Mouse (Mus musculus) olfactory bulb, adult 2 months (tissue): ENCODE data around the gene Igsf21. TPM values are rescaled to one million over a fixed set of nuclear protein-coding genes. Genes with fewer than 3 reads are reported as not detected.

Experiments
- H3K27ac ChIP-seq: fragments of 200-500 bp; 2 replicates; pipeline ENCODE4 v1.5.1; 2012; ENCODE audit warnings: low read depth, low read length; ENCODE audit not compliant: insufficient read depth
- H3K4me1 ChIP-seq: fragments of 200-500 bp; 2 replicates; pipeline ENCODE4 v1.6.1; 2012; ENCODE audit warnings: low read length; ENCODE audit not compliant: control insufficient read depth, insufficient read depth
- H3K4me3 ChIP-seq: fragments of 200-500 bp; 2 replicates; pipeline ENCODE4 v1.5.1; 2012; ENCODE audit warnings: mild to moderate bottlenecking, low read depth, low read length, moderate library complexity; ENCODE audit not compliant: insufficient read depth
- CTCF ChIP-seq: fragments of 200-500 bp; IDR thresholded peaks from 2 replicates; pipeline ENCODE4 v1.5.1; 2012; ENCODE audit warnings: low read depth, mild to moderate bottlenecking, low read length, moderate library complexity; ENCODE audit not compliant: insufficient read depth
- POLR2A ChIP-seq: fragments of 200-500 bp; IDR thresholded peaks from 2 replicates; pipeline ENCODE4 v1.6.1; 2012; ENCODE audit warnings: mild to moderate bottlenecking, low read depth, low read length, moderate library complexity; ENCODE audit not compliant: insufficient read depth
- WGBS: fragments of 180-500 bp; shearing (Covaris S2); methylation state at CpG from one replicate; pipeline ENCODE4 v1.1.7; 2018; 5-methylcytosine and 5-hydroxymethylcytosine counted together
- polyA plus RNA-seq: library from polyadenylated mRNA; stranded (reverse); fragments of >200 nt; gene quantifications from 2 replicates; pipeline ENCODE4 v1.2.4, GENCODE M21; 2012; ENCODE audit warnings: low replicate concordance; ENCODE audit not compliant: missing spikeins, insufficient read depth, insufficient read length

Igsf21 gene
- polyA plus RNA-seq, 1 experiment, result not detected

DNA sequence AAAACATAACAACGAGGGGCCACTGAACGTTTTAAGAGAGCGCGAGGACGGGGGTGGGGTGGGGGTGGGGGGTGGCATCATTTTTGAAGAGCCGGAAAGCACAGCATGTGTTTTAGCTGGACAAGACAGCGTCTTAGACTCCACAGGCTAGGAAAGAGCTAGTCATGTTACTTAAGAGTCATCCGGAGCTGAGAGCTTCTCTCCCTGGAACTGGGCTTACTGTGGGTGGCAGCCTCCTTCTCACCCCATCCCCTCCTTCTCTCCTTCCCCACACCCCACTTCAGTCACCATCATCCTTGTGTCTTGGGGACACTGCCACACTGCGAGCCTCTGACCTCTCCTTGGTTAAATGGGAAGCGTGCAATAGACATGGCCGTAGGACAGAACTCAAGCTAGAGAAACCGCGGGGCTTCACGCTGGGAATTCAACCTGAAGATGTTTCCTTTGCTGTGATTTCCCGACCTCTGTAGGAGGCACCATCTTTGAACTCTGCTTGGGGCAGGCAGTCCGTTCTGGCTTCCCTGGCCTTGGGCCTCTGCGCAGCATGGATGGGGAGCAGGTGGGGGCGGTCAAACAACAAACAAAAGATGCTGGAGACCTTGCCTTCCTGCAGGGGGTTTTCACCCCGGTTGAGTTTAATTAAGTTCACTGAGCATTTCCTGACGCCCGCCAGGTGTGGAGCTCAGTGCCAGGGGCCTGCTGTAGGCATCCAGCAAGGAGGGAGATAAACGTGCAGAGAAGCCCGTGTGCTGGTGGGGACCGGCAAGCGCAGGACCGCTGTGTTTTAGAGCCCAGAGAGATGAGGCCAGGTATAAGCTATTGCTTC, 207.8 kb downstream of the Igsf21 start:
- 21% methylated on average over 26 of the region's 26 CpGs for WGBS
- peaks cover 43% of the 10 kb centered on the region for H3K4me1 ChIP-seq
- H3K27ac ChIP-seq, result peak overlapping the region; percentile 7; the same call in 1 of the 2 replicates
- TF ChIP-seq POLR2A (no peak), CTCF (no peak)
- no peak overlapping the region for H3K4me3 ChIP-seq

DNA sequence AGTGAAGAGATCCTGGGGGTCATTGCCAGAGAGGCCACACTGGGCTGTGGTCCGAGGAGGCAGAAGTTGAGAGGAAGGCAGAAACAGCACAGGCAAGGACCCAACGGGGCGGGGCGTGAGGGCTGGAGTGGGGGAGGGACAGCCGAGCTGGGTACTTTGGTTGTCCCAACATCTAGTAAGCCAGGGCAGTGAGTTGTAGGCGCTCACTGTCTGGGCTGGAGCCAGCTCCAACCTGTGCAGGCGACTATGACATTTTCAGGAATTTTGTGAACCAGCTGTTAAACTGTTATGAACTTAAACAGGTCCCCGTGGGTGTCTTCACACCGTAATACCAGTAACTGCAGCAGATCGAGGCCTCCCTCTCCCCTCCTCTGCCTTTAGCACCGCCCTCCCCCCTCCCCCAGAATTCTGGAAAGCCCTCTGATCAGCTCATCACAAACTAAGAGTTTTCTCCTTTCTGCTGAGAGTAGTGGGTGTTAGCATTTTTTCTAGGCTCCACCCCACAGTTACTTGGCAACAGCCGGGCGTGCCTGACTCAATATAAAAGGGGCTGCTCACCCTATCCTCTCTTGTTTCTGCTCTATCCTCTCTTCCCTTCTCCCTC, 208.7 kb downstream of the Igsf21 start:
- no peak overlapping the region for H3K27ac ChIP-seq
- WGBS, result 11% methylated on average over 13 of the region's 13 CpGs
- TF ChIP-seq POLR2A, result no peak

DNA sequence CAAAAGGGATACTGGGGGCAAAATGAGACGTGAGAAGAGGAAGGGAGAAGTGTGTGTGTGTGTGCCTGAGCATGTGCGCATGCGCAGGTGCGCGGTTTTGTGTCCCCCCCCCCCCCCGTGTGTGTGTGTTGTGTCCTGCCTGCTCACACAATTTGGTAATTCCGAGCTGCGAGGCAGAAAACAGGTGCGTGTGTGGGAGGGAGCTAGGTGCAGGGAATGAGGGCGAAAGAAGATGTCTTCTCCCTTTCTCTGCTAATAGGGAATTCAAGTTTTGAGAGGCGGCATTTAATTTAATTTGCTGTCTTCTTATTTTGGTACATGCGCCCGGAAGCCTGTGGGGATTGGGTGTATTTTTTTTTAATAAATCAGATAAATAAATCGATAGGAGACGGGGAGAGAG, 211.4 kb downstream of the Igsf21 start:
- TF ChIP-seq CTCF (no peak), POLR2A (no peak)
- WGBS, result 54% methylated on average over 15 of the region's 15 CpGs

More for the DNA sequence above, 208.7 kb downstream of the Igsf21 start:
- Histone ChIP-seq H3K4me3 (no peak overlapping the region), H3K4me1 (peaks cover 39% of the 10 kb centered on the region)

DNA sequence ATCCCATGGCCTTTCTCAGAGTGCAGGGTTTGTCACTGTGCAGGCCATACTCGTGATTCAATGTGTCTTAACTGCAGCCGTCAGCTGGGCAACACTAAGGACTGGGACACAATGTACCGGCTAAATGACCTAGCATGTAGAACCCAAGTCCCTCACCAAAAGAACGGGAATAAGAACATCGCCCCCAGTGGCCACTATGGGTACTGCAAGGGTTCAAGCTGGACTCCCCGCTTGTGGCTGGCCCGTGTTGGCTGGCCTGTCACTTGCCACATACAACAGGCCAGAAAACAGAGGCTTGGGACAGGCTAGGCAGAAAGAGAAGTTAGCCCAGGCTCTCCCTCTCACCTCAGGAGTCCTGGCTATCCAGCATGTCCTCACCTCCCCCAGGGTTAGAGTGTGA, 213.2 kb downstream of the Igsf21 start:
- H3K4me1 ChIP-seq, result peaks cover 49% of the 10 kb centered on the region
- no peak for TF ChIP-seq POLR2A
- peak; percentile 84 for TF ChIP-seq CTCF
- WGBS, result 45% methylated on average over 7 of the region's 7 CpGs
- no peak overlapping the region for H3K27ac ChIP-seq
- H3K4me3 ChIP-seq, result no peak overlapping the region

More for the DNA sequence above, 211.4 kb downstream of the Igsf21 start:
- peaks cover 49% of the 10 kb centered on the region for H3K4me1 ChIP-seq
- H3K4me3 ChIP-seq, result no peak overlapping the region
- no peak overlapping the region for H3K27ac ChIP-seq

DNA sequence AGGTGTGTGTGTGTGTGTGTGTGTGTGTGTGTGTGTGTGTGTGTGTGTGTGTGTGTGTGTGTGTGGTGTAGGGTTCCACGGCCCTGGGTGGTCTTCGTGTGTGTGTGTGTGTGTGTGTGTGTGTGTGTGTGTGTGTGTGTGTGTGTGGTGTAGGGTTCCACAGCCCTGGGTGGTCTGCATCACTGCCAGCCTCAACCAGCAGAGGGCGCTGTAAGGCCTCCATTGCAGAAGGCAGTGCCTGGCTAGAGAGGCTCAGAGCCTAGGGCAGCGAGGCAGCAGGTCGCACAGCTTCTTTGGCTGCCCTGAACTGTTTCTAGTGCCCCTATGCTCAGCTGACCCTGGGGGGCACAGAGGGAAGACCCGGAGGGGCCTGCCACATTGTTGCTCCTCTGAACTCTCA, 216.2 kb downstream of the Igsf21 start:
- Histone ChIP-seq H3K4me1 (peaks cover 33% of the 10 kb centered on the region), H3K27ac (peak overlapping the region; percentile 40; the same call in 1 of the 2 replicates), H3K4me3 (no peak overlapping the region)
- TF ChIP-seq CTCF (peak; percentile 86; the same call in 1 of the 2 replicates), POLR2A (no peak)
- WGBS, result 19% methylated on average over 6 of the region's 6 CpGs

DNA sequence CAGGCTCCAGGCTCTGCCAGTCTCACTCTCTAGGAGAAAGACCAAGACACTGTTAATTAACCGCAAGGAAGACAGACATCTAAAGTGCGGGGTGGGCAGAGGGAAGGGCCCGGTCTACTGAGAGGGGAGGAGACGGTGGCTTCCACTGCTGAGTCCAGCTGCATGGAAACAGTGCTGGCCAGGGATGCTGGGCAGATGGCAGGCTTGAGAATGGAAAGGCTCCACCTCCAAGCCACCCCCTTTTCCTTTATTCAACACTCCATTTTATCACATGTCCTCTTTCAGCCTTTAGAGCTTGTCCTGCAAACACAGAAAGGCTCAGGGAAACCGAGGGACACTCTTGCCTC, 216.6 kb downstream of the Igsf21 start:
- 15% methylated on average over 5 of the region's 5 CpGs for WGBS
- Histone ChIP-seq H3K27ac (peak overlapping the region; percentile 55; the same call in 1 of the 2 replicates), H3K4me3 (no peak overlapping the region)

DNA sequence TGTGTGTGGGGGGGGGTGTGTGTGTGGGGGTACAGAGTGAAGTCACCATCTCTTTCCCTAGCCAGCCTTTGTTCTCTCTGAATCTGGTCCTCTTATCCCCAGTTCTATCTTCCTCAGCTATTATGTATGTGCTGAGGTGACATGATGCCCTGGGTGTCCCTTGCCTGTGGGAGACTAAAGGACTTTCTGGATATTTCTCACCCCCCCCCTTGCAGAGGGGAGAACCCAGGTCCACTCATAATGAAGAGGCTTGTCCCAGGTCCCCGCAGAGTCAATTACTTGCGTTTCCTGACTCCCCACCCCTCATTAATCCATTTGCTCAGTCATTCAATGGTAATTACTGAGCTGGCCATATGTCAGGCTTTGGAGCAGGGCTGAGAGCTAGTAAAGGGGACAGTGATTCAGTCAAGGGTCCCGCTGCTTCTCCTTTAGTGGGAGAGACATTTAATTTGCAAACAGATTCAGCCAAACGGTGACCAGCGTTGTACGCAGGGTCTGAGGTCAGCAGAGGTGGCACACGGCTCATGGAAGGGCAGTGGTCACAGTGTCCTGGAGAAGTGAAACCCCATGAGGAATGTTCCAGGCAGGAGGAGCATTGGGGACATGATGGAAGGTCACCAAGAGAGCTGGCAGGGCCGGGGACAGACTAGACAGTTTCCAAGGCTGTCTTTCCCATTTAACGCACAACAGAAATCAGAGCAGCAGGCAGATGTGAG, 217.1 kb downstream of the Igsf21 start:
- TF ChIP-seq CTCF (no peak), POLR2A (no peak)
- H3K4me1 ChIP-seq, result peaks cover 26% of the 10 kb centered on the region
- H3K4me3 ChIP-seq, result no peak overlapping the region
- 39% methylated on average over 9 of the region's 9 CpGs for WGBS
- H3K27ac ChIP-seq, result peak overlapping the region; percentile 55; the same call in 1 of the 2 replicates

More for the DNA sequence above, 216.6 kb downstream of the Igsf21 start:
- TF ChIP-seq CTCF (no peak), POLR2A (no peak)
- H3K4me1 ChIP-seq, result peaks cover 30% of the 10 kb centered on the region

DNA sequence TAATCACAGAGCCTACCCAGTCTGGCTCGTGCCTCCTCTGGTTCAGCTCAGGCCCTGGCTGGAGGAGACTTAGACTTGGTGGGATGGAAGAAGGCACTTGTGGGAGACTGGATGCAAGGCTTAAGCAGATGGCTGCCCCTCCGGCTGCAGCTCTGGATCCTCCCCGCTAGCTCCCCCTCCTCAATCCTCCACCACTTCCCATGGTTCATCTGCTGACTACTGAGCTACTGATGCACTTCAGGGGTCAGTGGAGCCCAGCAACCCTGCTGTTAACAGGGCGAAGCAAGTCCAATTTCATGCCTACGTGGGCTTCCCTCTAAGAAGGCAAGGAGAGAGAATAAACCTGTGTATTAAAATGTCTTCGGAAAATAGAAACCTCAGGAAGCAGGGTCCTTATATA, 222.8 kb downstream of the Igsf21 start:
- peaks cover 3% of the 10 kb centered on the region; the same call in 1 of the 2 replicates for H3K4me1 ChIP-seq
- no peak overlapping the region for H3K4me3 ChIP-seq
- WGBS, result 69% methylated on average over 6 of the region's 6 CpGs
- H3K27ac ChIP-seq, result no peak overlapping the region
- TF ChIP-seq POLR2A (no peak), CTCF (no peak)

DNA sequence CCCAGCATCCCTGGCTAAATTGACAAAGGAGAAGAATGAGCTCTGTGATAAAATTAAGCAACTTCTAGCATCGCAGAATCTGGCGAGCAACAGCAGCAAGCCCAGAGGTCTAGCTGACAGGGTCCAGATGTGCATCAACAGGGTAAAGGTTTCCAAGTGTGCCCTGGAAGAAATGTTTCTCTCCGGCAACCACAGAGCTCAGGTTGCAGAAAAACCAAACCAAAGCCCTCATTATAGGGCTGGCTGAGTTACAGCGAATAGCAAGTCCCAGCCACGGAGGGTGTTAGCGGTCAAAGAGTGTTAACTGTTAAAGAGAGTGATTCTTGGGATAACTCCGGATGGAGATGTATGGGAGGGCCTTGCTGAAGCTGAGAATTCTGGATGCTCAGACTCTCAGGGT, 230.7 kb downstream of the Igsf21 start:
- 57% methylated on average over 7 of the region's 7 CpGs for WGBS
- TF ChIP-seq CTCF (no peak), POLR2A (no peak)
- Histone ChIP-seq H3K4me1 (peaks cover 3% of the 10 kb centered on the region; the same call in 1 of the 2 replicates), H3K4me3 (no peak overlapping the region), H3K27ac (no peak overlapping the region)
